ENCODE assay signal across 8 mouse cellular contexts in genomic region chr17:35162730-35163129, GRCm38 (mm10). TPM values are rescaled to one million over a fixed set of nuclear protein-coding genes. Genes with fewer than 3 reads are reported as not detected.
DNase-seq lines count a peak whose midpoint lies in the region; ATAC-seq and TF ChIP-seq lines count a peak whose summit lies in the region.

No protein-coding gene starts in this region.

- ATAC-seq in forebrain, embryonic 11.5 days (replicated peaks; ENCODE audit: low FRiP score), result no peak
- ATAC-seq in intestine, postnatal 0 days, result no peak
- no peak for ATAC-seq in stomach, postnatal 0 days (ENCODE audit: low FRiP score, low TSS enrichment)
- no peak for ATAC-seq in activated CD4-positive, CD25-positive, alpha-beta regulatory T cell, adult 4 months

- TF ChIP-seq CTCF in intestine, postnatal 0 days (IDR thresholded peaks at IDR 0.05; ENCODE audit: low read depth), result no peak
- TF ChIP-seq CTCF in lung, adult 2 months (IDR thresholded peaks at IDR 0.05; ENCODE audit: insufficient read depth, low read length), result no peak
- TF ChIP-seq CTCF in stomach, postnatal 0 days (IDR thresholded peaks at IDR 0.05; ENCODE audit: low read depth), result no peak

- no peaks in the 10 kb centered on the region for H3K27me3 ChIP-seq in forebrain, embryonic 11.5 days (ENCODE audit: control insufficient read depth, insufficient read depth, low read length)
- no peaks in the 10 kb centered on the region for H3K27me3 ChIP-seq in intestine, postnatal 0 days (replicated peaks; ENCODE audit: control insufficient read depth, insufficient read depth, low read length)
- H3K27me3 ChIP-seq in stomach, postnatal 0 days (ENCODE audit: control insufficient read depth, insufficient read depth, low read length), result no peaks in the 10 kb centered on the region

- WGBS in forebrain, embryonic 11.5 days, result 66% methylated on average over 12 of the region's 12 CpGs
- 11% methylated on average over 12 of the region's 12 CpGs for WGBS in intestine, postnatal 0 days
- 11% methylated on average over 12 of the region's 12 CpGs for whole genome bisulfite sequencing in lung, adult 2 months
- WGBS in stomach, postnatal 0 days, result 12% methylated on average over 12 of the region's 12 CpGs

- H3K4me1 ChIP-seq in forebrain, embryonic 11.5 days (replicated peaks; ENCODE audit: control insufficient read depth, insufficient read depth, low read length), result peaks cover 9% of the 10 kb centered on the region
- peaks cover 4% of the 10 kb centered on the region; the same call in 1 of the 2 replicates for H3K4me1 ChIP-seq in intestine, postnatal 0 days (replicated peaks; ENCODE audit: control insufficient read depth, insufficient read depth, low read length)
- peaks cover 23% of the 10 kb centered on the region for H3K4me1 ChIP-seq in lung, adult 2 months (ENCODE audit: control insufficient read depth, insufficient read depth, low read length)
- peaks cover 5% of the 10 kb centered on the region for H3K4me1 ChIP-seq in stomach, postnatal 0 days (replicated peaks; ENCODE audit: control insufficient read depth, insufficient read depth)

- no peak for TF ChIP-seq POLR2A in lung, adult 2 months (IDR thresholded peaks at IDR 0.05; ENCODE audit: borderline replicate concordance, extremely low read depth, low read depth, low read length)

- H3K4me3 ChIP-seq in forebrain, embryonic 11.5 days (ENCODE audit: low read depth, low read length), result peak overlapping the region; percentile 100
- H3K4me3 ChIP-seq in intestine, postnatal 0 days (ENCODE audit: low read depth, low read length), result peak overlapping the region; percentile 94
- H3K4me3 ChIP-seq in lung, adult 2 months (replicated peaks; ENCODE audit: extremely low read depth, low read depth, low read length), result peak overlapping the region; percentile 42
- peak overlapping the region; percentile 100 for H3K4me3 ChIP-seq in stomach, postnatal 0 days (ENCODE audit: low read depth, low read length)

- peak overlapping the region; percentile 93 for H3K4me2 ChIP-seq in forebrain, embryonic 11.5 days (ENCODE audit: low read depth, low read length, severe bottlenecking)
- H3K4me2 ChIP-seq in intestine, postnatal 0 days (replicated peaks; ENCODE audit: low read depth), result peak overlapping the region; percentile 82
- peak overlapping the region; percentile 78 for H3K4me2 ChIP-seq in stomach, postnatal 0 days (replicated peaks; ENCODE audit: low read depth)

- peaks cover 38% of the 10 kb centered on the region for H3K36me3 ChIP-seq in forebrain, embryonic 11.5 days (ENCODE audit: control insufficient read depth, insufficient read depth, low read length)
- peaks cover 45% of the 10 kb centered on the region for H3K36me3 ChIP-seq in intestine, postnatal 0 days (ENCODE audit: control insufficient read depth, insufficient read depth)
- H3K36me3 ChIP-seq in stomach, postnatal 0 days (ENCODE audit: control insufficient read depth, insufficient read depth, low read length), result peaks cover 40% of the 10 kb centered on the region

- TF ChIP-seq EP300 in stomach, postnatal 0 days (optimal IDR thresholded peaks at IDR 0.05), result no peak

- H3K9ac ChIP-seq in forebrain, embryonic 11.5 days (ENCODE audit: low read length), result peak overlapping the region; percentile 100
- peak overlapping the region; percentile 98 for H3K9ac ChIP-seq in intestine, postnatal 0 days (ENCODE audit: low read depth, low read length)
- H3K9ac ChIP-seq in stomach, postnatal 0 days (ENCODE audit: low read length), result peak overlapping the region; percentile 59

- no peaks in the 10 kb centered on the region for H3K9me3 ChIP-seq in forebrain, embryonic 11.5 days (ENCODE audit: control insufficient read depth, low read length)
- H3K9me3 ChIP-seq in intestine, postnatal 0 days (ENCODE audit: control insufficient read depth), result no peaks in the 10 kb centered on the region
- H3K9me3 ChIP-seq in stomach, postnatal 0 days (ENCODE audit: control insufficient read depth, low read length), result no peaks in the 10 kb centered on the region

- H3K27ac ChIP-seq in forebrain, embryonic 11.5 days (ENCODE audit: low read depth, low read length), result no peak overlapping the region
- H3K27ac ChIP-seq in intestine, postnatal 0 days (ENCODE audit: low read depth, low read length), result no peak overlapping the region
- H3K27ac ChIP-seq in stomach, postnatal 0 days (replicated peaks), result 0 out of 2 replicates have a peak overlapping the region, but pooled peaks have one; percentile 53

- peak; percentile 95 for DNase-seq in heart, adult 11 months
- no peak for DNase-seq in heart, adult 8-10 months (ENCODE audit: low spot score)
- peak; percentile 53 for DNase-seq in forebrain, embryonic 11.5 days (ENCODE audit: low spot score)
- DNase-seq in lung, adult 2 months, result peak; percentile 54
- no peak for DNase-seq in stomach, postnatal 0 days (ENCODE audit: low spot score)
- no peak for DNase-seq in layer of hippocampus, adult 18-20 months (ENCODE audit: low spot score in 2 of 2)

RNA-seq across cellular contexts. Expression of gene Prrc2a, which starts 2.0 kb away (rescaled TPM):
- 100 to 1,000 TPM; 130 to 143 (median 140) TPM for total RNA-seq in heart, adult 8-10 months (2022)
- polyA plus RNA-seq in forebrain, embryonic 11.5 days (2014; fragmentation: Nextera tagmentation; extraction: Ambion mirVana), result 277 and 281 TPM in 2 replicates
- 40.0 and 54.1 TPM in 2 replicates for polyA plus RNA-seq in intestine, postnatal 0 days (2015; fragmentation: Nextera tagmentation; extraction: Ambion mirVana)
- 327 and 373 TPM in 2 replicates for polyA plus RNA-seq in lung, adult 2 months (2012; rRNA removed)
- 45.4 and 49.3 TPM in 2 replicates for polyA plus RNA-seq in stomach, postnatal 0 days (2015; fragmentation: Nextera tagmentation; extraction: Ambion mirVana)
- 10 to 100 TPM; 38.8 to 78.9 TPM for polyA plus RNA-seq in activated CD4-positive, CD25-positive, alpha-beta regulatory T cell, adult 4 months (2017; shearing (Covaris generic))
- 100 to 1,000 TPM; 317 to 343 TPM for total RNA-seq in layer of hippocampus, adult 18-20 months (2021)

RNA-seq across cellular contexts. Expression of gene Aif1, which starts 13.1 kb away (rescaled TPM):
- 1 to 10 TPM; 1.9 to 3.3 (median 2.4) TPM for total RNA-seq in heart, adult 8-10 months (2022)
- 2.9 and 3.5 TPM in 2 replicates for polyA plus RNA-seq in forebrain, embryonic 11.5 days (2014; fragmentation: Nextera tagmentation; extraction: Ambion mirVana)
- 23.1 and 25.4 TPM in 2 replicates for polyA plus RNA-seq in intestine, postnatal 0 days (2015; fragmentation: Nextera tagmentation; extraction: Ambion mirVana)
- polyA plus RNA-seq in lung, adult 2 months (2012; rRNA removed), result 1.4 and 1.6 TPM in 2 replicates
- 24.3 and 25.2 TPM in 2 replicates for polyA plus RNA-seq in stomach, postnatal 0 days (2015; fragmentation: Nextera tagmentation; extraction: Ambion mirVana)
- polyA plus RNA-seq in activated CD4-positive, CD25-positive, alpha-beta regulatory T cell, adult 4 months (2017; shearing (Covaris generic)), result 1 to 10 TPM in 1 of 2 experiments, under 1 TPM in 1; 0.91 to 1.9 TPM
- 10 to 100 TPM in 1 of 2 experiments, 1 to 10 TPM in 1; 9.4 to 13.0 TPM for total RNA-seq in layer of hippocampus, adult 18-20 months (2021)

RNA-seq across cellular contexts. Expression of gene Lst1, which starts 25.5 kb away (rescaled TPM):
- total RNA-seq in heart, adult 8-10 months (2022), result 1 to 10 TPM; 1.8 to 3.6 (median 2.6) TPM
- 3.8 and 4.7 TPM in 2 replicates for polyA plus RNA-seq in forebrain, embryonic 11.5 days (2014; fragmentation: Nextera tagmentation; extraction: Ambion mirVana)
- 11.3 and 12.9 TPM in 2 replicates for polyA plus RNA-seq in intestine, postnatal 0 days (2015; fragmentation: Nextera tagmentation; extraction: Ambion mirVana)
- polyA plus RNA-seq in lung, adult 2 months (2012; rRNA removed), result 19.7 and 37.0 TPM in 2 replicates
- polyA plus RNA-seq in stomach, postnatal 0 days (2015; fragmentation: Nextera tagmentation; extraction: Ambion mirVana), result 17.5 and 19.3 TPM in 2 replicates
- 10 to 100 TPM in 1 of 2 experiments, 1 to 10 TPM in 1; 5.4 to 13.4 TPM for polyA plus RNA-seq in activated CD4-positive, CD25-positive, alpha-beta regulatory T cell, adult 4 months (2017; shearing (Covaris generic))
- 1 to 10 TPM; 5.5 to 6.7 TPM for total RNA-seq in layer of hippocampus, adult 18-20 months (2021)

RNA-seq across cellular contexts. Expression of gene Bag6, which starts 27.8 kb away (rescaled TPM):
- total RNA-seq in heart, adult 8-10 months (2022), result 100 to 1,000 TPM; 233 to 266 (median 242) TPM
- polyA plus RNA-seq in forebrain, embryonic 11.5 days (2014; fragmentation: Nextera tagmentation; extraction: Ambion mirVana), result 96.6 and 100 TPM in 2 replicates
- polyA plus RNA-seq in intestine, postnatal 0 days (2015; fragmentation: Nextera tagmentation; extraction: Ambion mirVana), result 37.4 and 46.0 TPM in 2 replicates
- polyA plus RNA-seq in lung, adult 2 months (2012; rRNA removed), result 227 and 234 TPM in 2 replicates
- polyA plus RNA-seq in stomach, postnatal 0 days (2015; fragmentation: Nextera tagmentation; extraction: Ambion mirVana), result 28.1 and 30.6 TPM in 2 replicates
- polyA plus RNA-seq in activated CD4-positive, CD25-positive, alpha-beta regulatory T cell, adult 4 months (2017; shearing (Covaris generic)), result 10 to 100 TPM; 26.2 to 34.1 TPM
- total RNA-seq in layer of hippocampus, adult 18-20 months (2021), result 100 to 1,000 TPM; 323 to 339 TPM

RNA-seq across cellular contexts. Expression of gene Apom, which starts 30.9 kb away (rescaled TPM):
- total RNA-seq in heart, adult 8-10 months (2022), result under 1 TPM in 1 of 4 experiments, not detected in 3; 0.26 TPM
- polyA plus RNA-seq in forebrain, embryonic 11.5 days (2014; fragmentation: Nextera tagmentation; extraction: Ambion mirVana), result 0.64 and 0.88 TPM in 2 replicates
- 18.3 and 22.5 TPM in 2 replicates for polyA plus RNA-seq in intestine, postnatal 0 days (2015; fragmentation: Nextera tagmentation; extraction: Ambion mirVana)
- polyA plus RNA-seq in lung, adult 2 months (2012; rRNA removed), result 0.12 TPM in 1 of 2 replicates, not detected in the other
- polyA plus RNA-seq in stomach, postnatal 0 days (2015; fragmentation: Nextera tagmentation; extraction: Ambion mirVana), result 1.3 and 3.2 TPM in 2 replicates
- not detected for polyA plus RNA-seq in activated CD4-positive, CD25-positive, alpha-beta regulatory T cell, adult 4 months (2017; shearing (Covaris generic))
- not detected for total RNA-seq in layer of hippocampus, adult 18-20 months (2021)

Comparison
In these comparisons a context has a peak if more than half of its experiments do, and no peak if none do; other contexts are left out.
1. DNase-seq: peak in heart, adult 11 months (single experiment), forebrain, embryonic 11.5 days (single experiment) and lung, adult 2 months (single experiment); none in heart, adult 8-10 months (single experiment), stomach, postnatal 0 days (single experiment) and layer of hippocampus, adult 18-20 months (0 of 2).
2. H3K4me3 ChIP-seq: peak in every context shown above with its lines; median percentile 100 in forebrain, embryonic 11.5 days; 100 in stomach, postnatal 0 days; 94 in intestine, postnatal 0 days; 42 in lung, adult 2 months.
3. Peak in every context shown above with its lines, with median percentiles within 50 percentile points of each other: H3K4me2 ChIP-seq and H3K9ac ChIP-seq.